Mouse (Mus musculus) myocyte (in vitro differentiated cells): Measurements from ENCODE around the gene Sema6d.

Source experiments
- CEBPB ChIP-seq: IDR thresholded peaks from 2 replicates; pipeline ENCODE4 v1.6.1; 2011; ENCODE audit warnings: mild to moderate bottlenecking, moderate library complexity; ENCODE audit not compliant: poor library complexity, insufficient read depth, severe bottlenecking
- E2F4 ChIP-seq: IDR thresholded peaks from one replicate; pipeline ENCODE4 v1.6.1; 2011; ENCODE audit warnings: mild to moderate bottlenecking, control low read depth, moderate library complexity; ENCODE audit not compliant: insufficient read depth
- MAX ChIP-seq: IDR thresholded peaks from one replicate; pipeline ENCODE4 v1.6.1; 2011; ENCODE audit warnings: low read depth, mild to moderate bottlenecking, control low read depth
- MYOD1 ChIP-seq, 3 experiments: IDR thresholded peaks; one replicate each; pipeline ENCODE4 v1.6.1; 2011; ENCODE audit warnings: control low read depth in 2 of 3, low read depth in 2 of 3, mild to moderate bottlenecking in 2 of 3, moderate library complexity in 1 of 3; ENCODE audit not compliant: insufficient read length in 2 of 3, control insufficient read depth in 1 of 3
- MYOG ChIP-seq, 3 experiments: IDR thresholded peaks; one replicate each; pipeline ENCODE4 v1.6.1; 2011; ENCODE audit warnings: control low read depth in 2 of 3, low read depth in 2 of 3, mild to moderate bottlenecking in 2 of 3; ENCODE audit not compliant: insufficient read length in 2 of 3, control insufficient read depth in 1 of 3, insufficient read depth in 1 of 3
- POLR2A ChIP-seq: IDR thresholded peaks from one replicate; pipeline ENCODE4 v1.6.1; 2011; ENCODE audit warnings: low read depth, mild to moderate bottlenecking, control low read depth, moderate library complexity; ENCODE audit not compliant: insufficient read length
- POLR2AphosphoS2 ChIP-seq: IDR thresholded peaks from one replicate; pipeline ENCODE4 v1.6.1; 2011; ENCODE audit warnings: low read depth, control low read depth; ENCODE audit not compliant: insufficient read length
- REST ChIP-seq: IDR thresholded peaks from one replicate; pipeline ENCODE4 v1.6.1; 2011; ENCODE audit warnings: mild to moderate bottlenecking, control low read depth, moderate library complexity; ENCODE audit not compliant: insufficient read depth, insufficient read length
- SRF ChIP-seq: IDR thresholded peaks from one replicate; pipeline ENCODE4 v1.6.1; 2011; ENCODE audit warnings: low read depth; ENCODE audit not compliant: control insufficient read depth, insufficient read length
- TCF12 ChIP-seq: IDR thresholded peaks from one replicate; pipeline ENCODE4 v1.6.1; 2011; ENCODE audit warnings: mild to moderate bottlenecking, control low read depth; ENCODE audit not compliant: poor library complexity, insufficient read depth, severe bottlenecking
- TCF3 ChIP-seq: IDR thresholded peaks from one replicate; pipeline ENCODE4 v1.6.1; 2011; ENCODE audit warnings: low read depth, control low read depth; ENCODE audit not compliant: insufficient read length
- USF1 ChIP-seq: IDR thresholded peaks from one replicate; pipeline ENCODE4 v1.6.1; 2011; ENCODE audit warnings: low read depth, mild to moderate bottlenecking, control low read depth, moderate library complexity

- no peak for TF ChIP-seq POLR2A
- no peak for TF ChIP-seq TCF12
- TF ChIP-seq POLR2AphosphoS2 = no peak
- TF ChIP-seq MAX = no peak
- no peak for TF ChIP-seq MYOG (IDR thresholded peaks at IDR 0.05; ENCODE audit: control insufficient read depth in 1 of 3, insufficient read depth in 1 of 3, insufficient read length in 2 of 3, low read depth in 2 of 3)
- no peak for TF ChIP-seq SRF
- no peak for TF ChIP-seq E2F4
- no peak for TF ChIP-seq TCF3
- TF ChIP-seq CEBPB = no peak
- no peak for TF ChIP-seq USF1
- no peak for TF ChIP-seq MYOD1 (IDR thresholded peaks at IDR 0.05; ENCODE audit: control insufficient read depth in 1 of 3, insufficient read length in 2 of 3, low read depth in 2 of 3)
- TF ChIP-seq REST = no peak
Measured at GRCm38 (mm10) chr2:124205811-124206210, 116.0 kb downstream of the Sema6d start.
